Mouse (Mus musculus) spleen, embryonic (tissue): ENCODE data around the gene Cracr2a.

Experiments used
- CTCF ChIA-PET: fragments of 350-600 bp; sonication (Branson Sonifier 250); formaldehyde crosslinking; loops from one replicate; lab custom pipeline; 2022; lab: Charles Lee

Cracr2a gene

GRCm38 (mm10) chr6:127684981-127685380, 123.8 kb downstream of the Cracr2a start:
- CTCF ChIA-PET, result no interaction called here

- CTCF ChIA-PET, result no interaction called here
These were observed 126.2 kb downstream of the Cracr2a start for GRCm38 (mm10) chr6:127687181-127687860.

- CTCF ChIA-PET, result no interaction called here
These were observed 131.2 kb downstream of the Cracr2a start for GRCm38 (mm10) chr6:127692298-127692697.

GRCm38 (mm10) chr6:127693681-127694080, 132.5 kb downstream of the Cracr2a start:
- CTCF ChIA-PET, result no interaction called here

GRCm38 (mm10) chr6:127701036-127701783, 140.1 kb downstream of the Cracr2a start:
- CTCF ChIA-PET, result no interaction called here

GRCm38 (mm10) chr6:127708218-127708628, 147.1 kb downstream of the Cracr2a start:
- CTCF ChIA-PET, result no interaction called here

- CTCF ChIA-PET, result no interaction called here
These were observed 153.8 kb downstream of the Cracr2a start for GRCm38 (mm10) chr6:127714906-127715305.

GRCm38 (mm10) chr6:127715428-127715827, 154.3 kb downstream of the Cracr2a start:
- CTCF ChIA-PET, result no interaction called here

GRCm38 (mm10) chr6:127717239-127718137, 156.3 kb downstream of the Cracr2a start:
- CTCF ChIA-PET, result interaction anchor here (0.5 kb wide), 1 partner anchor 193 kb away, joined by 3 read pairs; no protein-coding TSS in a partner anchor

GRCm38 (mm10) chr6:127719875-127720274, 158.7 kb downstream of the Cracr2a start:
- CTCF ChIA-PET, result no interaction called here

- CTCF ChIA-PET, result no interaction called here
These were observed 162.0 kb downstream of the Cracr2a start for GRCm38 (mm10) chr6:127723126-127723525.
